Mouse (Mus musculus) telencephalon, adult 2 months (tissue): ENCODE results near the gene Ppp1cc.
"Not testable (repeated sequence)": the region's sequence is repeated elsewhere in the genome, so short reads cannot be mapped to it uniquely, and the experiment has no call there.

Experiments used
- DNase-seq: peaks from one replicate; pipeline ENCODE4 v3.0.0-alpha.2; 2011; ENCODE audit warnings: low read depth, low spot score

The Ppp1cc gene

DNA sequence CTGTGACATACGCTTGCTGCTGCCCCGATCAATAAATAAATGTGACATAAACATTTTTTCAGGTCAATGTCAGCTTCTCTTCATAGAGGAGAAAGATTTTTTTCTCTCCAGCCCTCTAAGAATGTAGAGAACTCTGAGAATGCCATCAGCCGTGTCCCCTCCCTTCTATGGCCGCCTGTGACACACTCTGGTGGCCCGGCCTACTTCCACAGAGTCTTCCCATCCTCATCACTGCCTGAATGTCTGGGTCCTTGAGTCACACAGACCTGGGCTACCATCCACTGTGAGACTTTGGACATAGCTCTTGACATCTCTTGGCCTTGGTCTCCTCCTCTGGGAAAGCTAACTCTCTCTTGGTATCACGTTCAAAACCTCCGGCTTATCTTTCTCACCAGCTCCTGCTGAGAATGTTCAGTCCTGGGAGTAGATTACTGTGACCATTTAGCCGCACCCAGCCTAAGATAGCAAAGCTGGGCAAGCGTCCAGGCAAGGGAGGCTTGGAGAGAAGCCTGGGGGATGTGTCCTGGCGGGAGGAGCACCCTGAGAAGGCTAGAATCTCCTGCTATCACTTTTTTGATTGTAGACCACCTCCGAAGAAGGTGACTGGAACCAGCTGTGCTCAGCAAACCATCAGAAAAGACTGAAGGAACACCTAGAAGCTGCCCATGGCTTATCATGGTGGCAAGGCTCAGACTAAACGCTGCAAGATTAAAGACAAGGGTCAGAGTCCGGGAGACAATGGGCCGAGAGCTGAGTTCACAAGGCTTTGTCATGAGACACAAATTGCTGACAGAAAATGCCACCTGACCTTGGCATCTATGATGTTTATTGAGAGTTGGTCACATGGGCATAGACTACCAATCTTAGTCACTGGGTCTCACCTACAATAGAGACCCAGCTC lies 21.3 kb upstream of the Ppp1cc start:
- no peak for DNase-seq

DNA sequence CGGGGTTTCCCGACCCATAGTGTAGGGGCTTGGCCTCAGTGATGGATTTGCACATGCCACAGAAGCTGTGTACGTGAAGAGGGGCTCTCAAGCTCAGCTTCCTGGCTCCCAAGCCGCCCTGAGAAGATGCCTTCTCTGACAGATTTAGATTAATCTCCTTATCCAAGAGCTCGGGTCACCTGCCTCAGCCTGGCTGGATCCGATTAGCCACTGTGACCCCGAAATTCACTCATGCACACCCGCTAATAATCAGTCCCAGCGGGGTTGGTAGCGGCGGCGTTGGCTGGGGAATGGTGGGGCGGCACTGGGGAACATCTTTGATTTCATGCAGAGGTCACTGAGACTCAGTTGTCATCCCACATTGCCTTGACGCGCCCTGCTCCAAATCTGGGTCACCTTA lies 19.2 kb upstream of the Ppp1cc start:
- no peak for DNase-seq

DNA sequence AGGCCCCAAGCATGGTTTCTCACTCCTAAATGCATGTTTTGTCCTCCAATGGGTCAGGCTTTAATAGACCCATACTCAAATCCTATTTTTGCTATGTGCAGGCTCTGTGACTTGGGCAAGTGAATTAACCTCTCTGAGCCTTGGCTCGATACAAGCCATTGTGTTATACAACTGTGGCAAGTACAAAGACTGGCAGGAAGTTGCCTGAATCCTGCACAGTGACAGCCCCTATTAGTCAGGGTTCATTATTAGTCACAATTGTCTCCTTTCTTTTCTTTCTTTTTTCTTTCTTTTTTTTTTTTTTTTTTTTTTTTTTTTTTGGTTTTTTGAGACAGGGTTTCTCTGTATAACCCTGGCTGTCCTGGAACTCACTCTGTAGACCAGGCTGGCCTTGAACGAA lies 18.3 kb upstream of the Ppp1cc start:
- DNase-seq, result not testable (repeated sequence)

DNA sequence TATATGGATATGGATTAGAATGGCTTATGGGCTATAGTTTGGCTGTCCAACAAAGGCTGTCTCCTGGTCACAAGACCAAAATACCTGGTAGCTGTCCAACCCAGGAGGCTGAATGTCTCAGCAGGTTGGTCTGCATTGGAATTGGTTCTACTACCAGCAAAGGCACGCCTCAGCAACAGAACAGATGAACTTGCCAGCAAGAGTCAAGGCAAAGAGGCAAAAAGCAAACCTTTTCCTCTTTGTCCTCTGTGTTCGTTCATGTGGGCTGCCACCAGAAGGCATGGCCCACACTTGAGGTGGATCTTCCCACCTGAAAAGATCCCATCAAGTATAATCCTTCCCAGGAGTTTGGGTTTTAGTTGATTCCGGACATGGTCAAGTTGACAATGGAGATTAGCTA lies 17.4 kb upstream of the Ppp1cc start, which contains the start of gene Ccdc63:
Ccdc63 (minus strand) TSS at position 101 of the 400 bp plus-strand sequence.
- DNase-seq, result no peak

DNA sequence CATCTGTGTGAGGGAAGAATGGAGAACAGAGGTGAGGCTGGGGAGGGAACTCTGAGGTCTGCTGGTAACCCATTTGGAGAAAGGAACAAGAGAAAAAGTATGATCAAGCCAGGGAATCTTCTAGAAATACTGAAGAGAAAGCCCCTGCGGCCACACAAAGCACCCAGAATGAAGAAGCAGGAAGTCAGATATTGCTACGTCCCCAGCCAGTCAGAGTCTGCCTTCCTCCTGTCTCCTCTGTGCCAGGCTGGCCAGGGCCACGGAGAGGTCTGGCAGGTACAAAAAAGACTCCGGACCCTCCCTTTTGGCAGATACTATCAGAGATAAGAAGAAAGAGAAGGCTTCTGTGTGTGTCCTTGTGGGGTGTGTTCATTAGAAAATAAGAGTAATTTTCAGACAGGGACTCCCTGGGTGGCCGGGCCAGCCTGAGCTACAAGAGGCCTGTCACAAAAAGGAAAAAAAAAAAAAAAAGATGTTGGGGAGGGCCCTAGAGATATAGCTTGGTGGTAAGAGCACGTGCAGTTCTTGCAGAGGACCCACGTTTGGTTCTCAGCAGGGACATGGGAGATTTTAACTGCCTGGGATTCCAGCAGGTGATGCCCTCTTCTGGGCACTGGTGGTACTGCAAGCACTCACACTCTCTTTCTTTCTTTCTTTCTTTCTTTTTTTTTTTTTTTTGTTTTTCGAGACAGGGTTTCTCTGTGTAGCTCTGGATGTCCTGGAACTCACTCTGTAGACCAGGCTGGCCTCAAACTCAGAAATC lies 15.7 kb upstream of the Ppp1cc start:
- DNase-seq, result no peak

DNA sequence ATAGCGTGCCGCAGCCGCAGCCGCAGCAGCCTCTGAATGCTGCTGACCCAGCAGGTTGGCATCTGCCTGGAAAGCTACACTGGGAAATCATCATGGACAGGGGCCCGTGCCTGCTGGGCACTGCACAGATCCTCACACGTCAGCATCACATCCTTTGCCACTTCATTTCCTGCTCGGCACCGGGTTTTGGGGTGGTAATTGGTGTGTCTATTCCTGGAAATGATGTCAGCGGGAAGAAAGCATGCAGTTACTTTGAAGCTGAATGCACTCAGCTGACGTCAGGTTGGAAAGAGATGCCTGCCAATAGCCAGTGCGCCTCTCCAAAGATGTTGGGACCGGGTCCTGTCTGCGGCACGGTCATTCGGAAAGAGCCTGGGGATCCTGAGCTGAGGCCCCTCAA lies 14.5 kb upstream of the Ppp1cc start:
- DNase-seq, result no peak

DNA sequence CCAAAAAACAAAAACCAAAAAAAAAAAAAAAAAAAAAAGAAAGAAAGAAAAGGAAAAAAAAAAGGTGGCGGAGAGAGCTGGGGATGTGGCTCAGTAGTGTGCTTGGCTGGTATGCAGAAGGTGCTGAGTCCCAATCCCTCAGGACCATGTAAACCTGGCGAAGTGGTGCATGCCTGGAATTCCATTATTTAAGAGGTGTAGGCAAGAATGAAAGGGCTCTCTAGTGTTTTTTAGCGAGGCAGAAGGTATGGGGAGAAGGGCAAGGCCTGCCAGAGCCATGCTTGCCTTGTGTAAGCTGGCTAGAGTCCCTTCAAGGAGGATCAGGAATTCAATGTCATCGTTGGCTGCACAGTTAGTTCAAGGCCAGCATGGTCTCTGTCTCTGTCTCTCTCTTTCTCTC lies 13.3 kb upstream of the Ppp1cc start:
- no peak for DNase-seq

DNA sequence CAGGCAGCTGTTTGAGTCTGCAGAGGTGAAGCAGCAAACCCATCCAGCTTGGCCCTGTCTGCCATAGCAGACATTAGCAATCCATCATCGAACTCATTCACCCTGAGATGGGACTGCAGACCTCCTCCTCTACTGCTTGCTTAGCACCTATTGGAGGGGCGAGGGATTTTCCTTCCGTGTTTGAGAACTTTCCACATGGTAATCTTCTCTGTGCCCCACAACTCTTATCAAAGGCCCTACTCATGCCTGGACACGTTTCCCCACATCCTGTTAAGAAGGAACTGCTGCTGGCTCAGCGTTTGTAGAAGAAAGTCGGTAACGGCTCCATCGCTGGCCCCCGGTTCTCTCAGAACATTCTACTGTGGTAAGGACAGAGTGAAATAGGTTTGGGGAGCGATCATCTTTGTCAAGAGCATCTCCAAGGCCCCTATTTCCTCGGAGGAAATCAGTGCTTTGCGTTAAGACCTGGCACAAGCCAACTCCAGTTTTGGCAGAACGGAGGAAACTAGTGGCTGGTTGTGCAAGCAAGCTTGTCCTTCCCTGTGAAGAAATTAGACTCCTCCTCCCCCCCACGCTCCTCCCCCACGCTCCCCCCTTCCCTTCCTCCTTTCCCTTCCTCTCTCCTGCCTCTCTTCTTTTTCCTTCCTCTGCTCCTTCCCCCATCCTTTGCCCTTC lies 12.6 kb upstream of the Ppp1cc start:
- no peak for DNase-seq

DNA sequence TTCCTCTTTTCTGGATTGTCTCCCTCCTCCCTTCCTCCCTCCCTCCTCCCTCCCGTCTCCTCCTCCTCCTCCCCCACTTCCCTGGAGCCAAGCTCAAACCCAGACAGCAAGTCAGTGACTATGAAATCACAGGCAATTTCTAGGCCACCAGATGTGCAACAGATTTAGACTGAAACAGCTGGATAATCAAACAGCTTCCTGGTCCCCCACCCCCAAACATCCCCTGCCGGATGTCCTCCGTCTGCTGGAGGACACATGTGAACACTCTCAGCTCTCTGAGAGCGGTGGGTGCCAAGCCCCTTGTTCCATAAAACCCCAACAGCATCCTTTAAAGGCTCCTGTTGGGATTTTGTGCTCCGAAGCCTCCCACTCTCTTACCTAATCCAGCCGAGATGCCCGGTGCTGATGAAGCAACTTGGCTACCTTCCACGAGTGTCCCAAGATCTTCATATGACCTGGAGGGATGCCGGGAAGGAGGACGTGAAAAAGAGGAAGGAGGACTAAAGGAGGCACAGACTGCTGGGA lies 12.0 kb upstream of the Ppp1cc start:
- no peak for DNase-seq

DNA sequence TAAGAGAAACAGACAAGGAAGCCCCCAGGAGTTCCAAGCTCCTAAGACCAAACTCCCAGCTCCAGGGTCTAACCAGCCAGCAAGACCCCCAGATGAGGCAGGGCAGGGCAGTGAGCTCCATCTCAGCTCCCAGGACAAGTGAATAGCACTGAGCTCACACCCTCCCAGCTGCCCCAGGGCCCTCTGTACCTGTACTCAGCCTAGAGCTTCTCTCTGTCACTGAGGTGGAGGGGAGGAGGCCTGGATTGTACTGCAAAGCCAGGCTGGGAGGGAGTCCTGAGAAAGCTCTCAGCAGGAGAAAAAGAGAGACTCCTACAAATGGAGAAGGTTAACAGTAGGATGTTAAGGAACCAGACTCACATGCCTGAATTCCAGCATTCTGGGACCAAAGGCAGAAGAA lies 11.5 kb upstream of the Ppp1cc start:
- DNase-seq, result no peak

DNA sequence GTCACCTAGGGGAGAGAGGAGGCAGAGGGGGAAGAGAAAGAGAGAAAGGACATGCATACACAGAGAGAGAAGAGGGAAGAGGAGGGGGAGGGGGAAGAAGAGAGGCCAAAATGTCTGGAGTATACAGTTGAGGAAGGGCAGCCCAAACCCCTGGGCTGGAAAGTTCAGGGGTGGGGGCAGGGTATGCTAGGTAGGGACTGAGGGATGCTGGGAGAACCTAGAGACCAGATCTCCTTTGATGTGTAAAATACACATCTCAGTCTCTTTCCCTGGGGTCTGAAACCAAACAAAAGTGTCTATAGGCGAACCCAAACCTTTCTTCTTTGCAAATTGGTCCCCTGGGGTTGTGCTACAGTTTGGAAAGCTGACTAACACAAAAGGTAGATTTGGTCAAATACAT lies 10.0 kb upstream of the Ppp1cc start:
- no peak for DNase-seq

DNA sequence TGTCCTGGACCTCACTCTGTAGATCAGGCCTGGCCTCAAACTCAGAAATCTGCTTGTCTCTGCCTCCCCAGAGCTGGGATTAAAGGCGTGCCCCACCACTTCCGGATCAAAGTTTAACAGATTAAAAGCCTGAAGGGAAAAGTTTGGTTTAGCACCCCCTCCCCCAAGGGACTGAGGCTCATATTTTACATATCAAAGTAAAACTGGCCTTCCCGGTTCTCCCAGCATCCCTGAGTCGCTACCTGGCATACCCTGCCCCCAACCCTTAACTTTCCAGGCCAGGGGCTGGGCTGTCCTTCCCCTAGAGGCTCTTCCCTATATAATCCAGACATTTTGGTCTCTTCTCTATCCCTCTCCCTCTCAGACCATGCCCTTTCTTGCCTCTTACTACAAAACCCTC lies 8.8 kb upstream of the Ppp1cc start:
- no peak for DNase-seq

DNA sequence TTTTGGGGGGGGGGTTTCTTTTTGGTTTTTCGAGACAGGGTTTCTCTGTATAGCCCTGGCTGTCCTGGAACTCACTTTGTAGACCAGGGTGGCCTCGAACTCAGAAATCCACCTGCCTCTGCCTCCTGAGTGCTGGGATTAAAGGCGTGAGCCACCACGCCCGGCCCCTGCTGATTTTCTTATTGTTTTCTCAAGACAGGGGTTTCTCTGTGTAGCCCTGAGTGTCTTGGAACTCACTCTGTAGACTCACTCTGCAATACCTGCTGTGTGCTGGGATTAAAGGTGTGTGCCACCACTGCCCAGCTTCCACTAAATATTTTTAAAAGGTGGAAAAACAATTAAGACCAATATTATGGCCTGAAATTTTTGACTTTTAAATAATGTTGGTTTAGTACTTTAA lies 5.6 kb upstream of the Ppp1cc start:
- not testable (repeated sequence) for DNase-seq

DNA sequence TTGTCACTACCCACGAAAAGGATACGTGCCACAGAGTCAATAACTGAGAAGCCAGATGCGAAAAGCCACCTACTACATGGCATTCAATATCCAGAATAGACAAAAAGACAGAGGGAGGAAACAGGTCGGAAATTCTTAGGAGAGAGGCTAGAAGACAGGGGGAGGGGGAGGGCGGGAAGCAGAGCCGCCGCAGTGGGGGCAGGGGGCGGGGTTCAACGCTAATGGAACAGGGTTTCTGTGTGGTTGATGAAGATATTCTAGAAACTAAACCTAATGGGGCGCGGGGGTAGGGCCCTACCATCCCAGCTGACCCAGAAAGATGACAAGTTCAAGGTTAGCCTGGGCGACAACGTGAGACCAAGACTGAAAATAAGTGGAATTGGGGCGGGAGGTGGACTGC lies 4.1 kb upstream of the Ppp1cc start:
- no peak for DNase-seq

DNA sequence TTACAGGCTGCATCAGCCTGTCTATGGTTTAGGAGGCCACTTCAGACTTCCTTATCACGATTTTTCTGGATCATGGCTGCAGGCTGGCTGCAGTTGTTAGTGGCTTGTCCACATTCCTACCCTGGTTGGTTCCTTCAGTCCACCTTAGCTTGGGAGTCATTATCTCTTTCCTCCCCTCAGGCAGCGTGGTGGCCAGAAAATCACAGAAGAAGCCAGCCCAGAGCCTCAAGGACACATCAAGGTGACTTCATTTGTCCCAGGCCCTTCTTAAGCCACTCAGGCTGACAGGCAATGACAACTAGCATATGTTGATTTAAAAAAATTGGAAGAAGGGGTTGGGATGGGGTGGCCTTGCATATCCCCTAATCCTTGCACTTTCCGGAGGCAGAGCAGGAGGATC lies 3.3 kb upstream of the Ppp1cc start:
- DNase-seq, result no peak

DNA sequence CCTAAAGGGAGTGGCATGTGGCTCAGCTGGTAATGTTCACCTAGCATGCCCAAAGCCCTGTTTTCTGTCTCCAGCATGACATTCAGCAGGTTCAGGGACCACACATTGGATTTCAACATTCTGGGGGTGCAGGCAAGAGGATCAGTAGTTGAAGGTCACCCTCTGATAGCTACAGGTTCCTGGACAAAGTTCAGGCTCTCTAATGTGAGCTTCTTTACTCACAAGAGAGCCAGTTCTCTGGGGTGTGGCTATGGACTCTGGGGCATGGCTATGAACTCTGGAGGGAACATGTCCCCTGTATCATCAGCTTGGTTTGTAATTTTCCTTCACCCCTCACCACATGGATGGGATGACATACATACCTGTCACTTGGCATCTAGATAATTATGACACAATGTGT lies 2.5 kb upstream of the Ppp1cc start:
- no peak for DNase-seq

DNA sequence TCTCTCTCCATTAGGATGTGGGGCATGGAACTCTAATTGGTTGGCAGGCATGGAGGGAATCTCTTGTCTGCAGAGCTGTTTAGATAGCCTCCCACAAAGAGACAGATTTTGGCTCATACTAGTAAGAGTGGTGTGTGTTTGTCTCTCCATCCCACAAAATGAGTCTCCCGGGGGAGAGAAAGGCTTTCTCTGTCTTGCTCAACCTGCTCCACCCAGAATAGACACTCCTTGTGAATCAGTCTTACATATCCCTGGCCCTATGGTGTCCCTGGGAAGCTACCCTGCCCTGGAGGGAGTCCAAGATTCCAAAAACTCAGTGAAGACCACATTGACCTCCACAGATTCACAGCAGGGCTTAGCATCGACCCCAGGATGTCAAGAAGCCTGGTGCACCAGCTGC lies 1.6 kb upstream of the Ppp1cc start:
- no peak for DNase-seq

DNA sequence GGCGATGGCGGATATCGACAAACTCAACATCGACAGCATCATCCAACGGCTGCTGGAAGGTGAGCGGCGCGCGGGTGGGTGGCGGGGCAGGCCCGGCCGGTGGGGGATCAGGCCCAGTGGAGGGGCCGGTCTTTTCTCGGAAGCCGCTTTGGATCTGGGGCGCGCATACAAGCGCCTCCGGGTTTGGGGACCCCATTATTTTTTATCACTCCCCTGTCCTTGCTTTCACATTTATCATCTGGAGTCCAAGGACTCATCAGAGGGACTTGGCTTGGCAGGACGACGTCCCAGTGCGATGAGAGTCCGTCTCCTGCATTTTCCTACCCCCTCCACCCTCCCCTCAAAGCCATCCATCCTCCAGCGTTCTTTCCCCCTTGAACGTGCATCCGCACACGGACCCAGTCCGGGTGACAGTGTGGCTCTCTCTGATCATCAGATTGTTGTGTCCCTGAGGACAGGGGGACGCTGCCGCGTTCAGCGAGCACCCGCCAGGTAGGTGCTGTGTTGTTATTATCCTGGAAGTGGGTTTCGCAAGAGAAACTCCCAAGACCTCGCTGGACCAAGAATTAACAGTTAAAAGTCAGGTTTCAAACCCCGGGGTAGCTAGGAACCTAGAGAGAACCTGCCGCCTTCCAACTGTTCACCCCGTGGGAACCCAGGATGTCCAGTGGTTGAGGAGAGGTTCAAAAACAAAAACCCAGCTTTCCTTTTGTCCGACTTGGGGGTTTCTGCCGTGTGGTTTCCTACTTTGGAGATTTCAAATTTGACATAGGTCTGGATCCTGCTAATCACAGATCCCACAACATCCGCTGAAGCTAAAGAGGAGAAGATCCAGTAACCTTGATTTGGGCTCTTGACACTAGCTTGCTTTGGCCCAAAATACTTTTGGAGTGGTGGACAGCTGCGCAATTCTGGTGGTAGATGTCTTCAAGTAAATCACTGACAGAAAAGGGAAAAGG lies 758 bp downstream of the Ppp1cc start:
- no peak for DNase-seq

DNA sequence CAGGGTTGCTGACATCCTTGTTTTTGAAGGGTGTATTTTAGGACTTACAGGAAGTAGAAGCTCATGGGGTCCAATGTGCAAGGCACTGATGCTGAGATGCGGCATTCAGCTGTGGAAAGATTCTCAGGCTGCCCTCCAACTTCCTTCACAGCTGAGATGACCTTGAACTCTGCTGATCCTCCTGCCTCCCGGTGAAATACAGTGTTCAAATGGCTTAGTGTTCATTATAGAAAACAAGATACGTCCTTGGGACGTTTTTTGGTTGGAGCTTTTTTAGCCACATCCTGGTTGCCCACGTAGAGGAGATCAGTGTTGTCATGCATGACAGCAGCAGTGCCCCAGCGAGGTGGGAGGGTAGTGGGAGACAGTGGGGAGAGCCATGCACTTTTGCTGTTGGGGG lies 5.1 kb downstream of the Ppp1cc start:
- DNase-seq, result no peak

DNA sequence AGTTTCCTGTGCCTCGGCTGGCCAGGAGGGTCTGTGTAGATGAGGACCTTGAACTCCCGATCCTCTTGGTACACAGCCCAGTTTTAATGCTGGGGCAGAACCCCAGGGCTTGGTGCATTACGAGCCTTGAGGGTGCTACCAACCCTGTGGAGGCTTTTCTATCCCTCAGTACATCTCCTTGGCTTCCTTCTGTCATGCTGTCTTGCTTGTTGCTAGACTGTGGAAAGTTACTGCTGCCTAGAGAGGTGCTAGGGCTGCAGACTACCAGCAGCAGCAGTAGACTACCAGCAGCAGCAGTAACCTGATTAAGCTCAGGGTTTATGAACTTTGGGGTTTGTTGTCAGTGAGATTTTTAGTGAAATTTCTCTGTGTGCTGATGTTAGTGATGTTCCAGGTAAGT lies 5.9 kb downstream of the Ppp1cc start:
- DNase-seq, result no peak
